Mouse (Mus musculus): ENCODE measurements around the gene Glra3.

DNA sequence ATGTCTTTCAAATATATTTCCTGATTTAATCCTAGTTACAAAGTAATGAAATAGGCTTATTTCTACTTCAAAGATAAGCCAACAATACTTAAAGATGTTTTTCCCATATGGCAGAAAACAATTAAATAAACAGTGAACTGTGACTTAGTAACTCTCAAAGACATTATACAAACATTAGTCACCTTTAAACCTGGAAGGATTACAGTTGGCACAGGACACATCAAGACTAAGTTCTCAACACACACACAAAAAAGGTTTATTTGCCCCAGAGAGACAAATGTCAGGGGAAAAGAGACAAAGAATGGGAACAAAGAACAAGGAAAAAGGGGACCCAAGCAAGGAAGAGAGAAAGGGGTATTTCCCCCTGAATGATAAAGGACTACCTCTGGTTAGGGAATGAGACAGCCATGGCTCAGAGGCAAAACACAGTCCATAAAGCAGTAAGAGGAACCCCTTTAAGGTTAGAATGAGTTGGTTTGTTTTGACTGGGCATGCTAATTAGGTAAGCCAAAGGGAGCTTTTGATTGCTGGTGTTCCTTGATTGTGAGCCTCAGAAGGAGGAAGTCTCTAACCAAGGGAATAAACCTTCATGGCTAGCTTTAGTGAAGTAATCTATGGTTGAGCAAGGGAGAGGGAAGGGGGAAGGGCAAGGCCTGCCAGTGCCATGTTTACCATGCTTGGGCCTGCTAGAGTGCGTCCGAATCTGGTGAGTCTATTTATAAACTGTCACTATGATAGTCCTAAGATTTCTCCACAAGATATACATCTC is 130.4 kb downstream of the Glra3 start:
- TF ChIP-seq CTCF (IDR thresholded peaks at IDR 0.05; ENCODE audit: control insufficient read depth, insufficient read depth, low read length), result no peak
- no peak for TF ChIP-seq POLR2A (IDR thresholded peaks at IDR 0.05; ENCODE audit: borderline replicate concordance, control insufficient read depth, low read depth, low read length)

Data from bone marrow, adult 2 months (tissue).